In the genomic region with DNA sequence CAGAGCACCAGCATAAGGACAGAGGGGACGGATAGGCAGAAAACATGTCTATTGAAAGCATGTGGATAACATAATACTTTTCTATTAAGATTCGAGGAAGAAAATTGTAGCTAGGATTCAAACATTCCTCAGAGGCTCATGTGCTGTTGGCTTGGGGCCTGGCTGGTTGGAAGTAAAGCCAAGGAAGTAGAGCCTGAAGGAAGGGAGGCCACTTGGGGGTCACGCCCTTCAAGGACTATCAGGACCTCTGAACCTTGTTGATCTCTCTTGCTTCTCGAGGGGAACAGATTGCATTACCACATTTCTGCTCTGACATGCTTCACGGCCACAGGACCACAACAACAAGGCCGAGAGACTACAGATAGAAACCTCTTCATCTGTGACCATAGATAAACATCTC, we compare ENCODE assay signal across 22 mouse cellular contexts. TPM values are rescaled to one million over a fixed set of nuclear protein-coding genes. Genes with fewer than 3 reads are reported as not detected.
DNase-seq lines count a peak whose midpoint lies in the region; ATAC-seq lines count a peak whose summit lies in the region.
"Had no signal": no experiment of that assay in that cellular context is flagged by ENCODE, and none has a peak within 500 bp of the region (broad histone marks: within the 10 kb centered on the region; RNA-seq: fewer than 3 reads in every experiment).

No protein-coding gene starts in this region.

- 59% methylated on average over 6 of the region's 6 CpGs for WGBS in kidney, embryonic 15.5 days

- no peaks in the 10 kb centered on the region for H3K9me3 ChIP-seq in kidney, embryonic 15.5 days (replicated peaks)
- H3K9me3 ChIP-seq: embryonic facial prominence, embryonic 13.5 days; forebrain, embryonic 12.5 days; G1E; heart, embryonic 13.5 days; hindbrain, embryonic 15.5 days had no signal

- H3K36me3 ChIP-seq in kidney, embryonic 15.5 days: no peaks in the 10 kb centered on the region
- H3K36me3 ChIP-seq: embryonic facial prominence, embryonic 13.5 days; forebrain, embryonic 12.5 days; G1E; heart, embryonic 13.5 days; hindbrain, embryonic 15.5 days had no signal

- no peak overlapping the region for H3K4me3 ChIP-seq in kidney, embryonic 15.5 days (replicated peaks)
- H3K4me3 ChIP-seq: embryonic facial prominence, embryonic 13.5 days; forebrain, embryonic 12.5 days; heart, embryonic 13.5 days; hindbrain, embryonic 15.5 days had no signal

- H3K27ac ChIP-seq in kidney, embryonic 15.5 days: no peak overlapping the region
- H3K27ac ChIP-seq: embryonic facial prominence, embryonic 13.5 days; forebrain, embryonic 12.5 days; heart, embryonic 13.5 days; hindbrain, embryonic 15.5 days had no signal

- H3K9ac ChIP-seq in kidney, embryonic 15.5 days: no peak overlapping the region
- H3K9ac ChIP-seq: embryonic facial prominence, embryonic 13.5 days; forebrain, embryonic 12.5 days; forebrain, postnatal 0 days; heart, embryonic 13.5 days; hindbrain, embryonic 15.5 days had no signal

- H3K4me1 ChIP-seq in kidney, embryonic 15.5 days: peaks cover 27% of the 10 kb centered on the region
- H3K4me1 ChIP-seq: forebrain, embryonic 12.5 days; hindbrain, embryonic 15.5 days had no signal

- H3K4me2 ChIP-seq in kidney, embryonic 15.5 days: no peak overlapping the region
- H3K4me2 ChIP-seq: embryonic facial prominence, embryonic 13.5 days; forebrain, embryonic 12.5 days; heart, embryonic 13.5 days; hindbrain, embryonic 15.5 days had no signal

- DNase-seq in gastrocnemius, adult 18-20 months (ENCODE audit: low spot score): peak; percentile 20
- no peak for DNase-seq in gastrocnemius, adult 8-10 months (ENCODE audit: low spot score in 2 of 2)
- DNase-seq in kidney, adult 18-20 months: peak; percentile 39
- DNase-seq in kidney, adult 9 months: peak; percentile 46
- DNase-seq in kidney, postnatal 25 days: peak; percentile 61 to 68
- no peak for DNase-seq in adrenal gland, adult (ENCODE audit: inconsistent age in 2 of 2, low spot score in 1 of 2)
- no peak for DNase-seq in adrenal gland, postnatal 25 days
- DNase-seq: adrenal gland, postnatal 10 days; B cell, adult 2 months; cerebellum, adult 11-12 months; cerebellum, adult 9-10 months; cerebellum, postnatal 25 days; forebrain, postnatal 0 days; gastrocnemius, postnatal 14 days; heart, postnatal 36 days had no signal

- no peaks in the 10 kb centered on the region for H3K27me3 ChIP-seq in kidney, embryonic 15.5 days
- H3K27me3 ChIP-seq: embryonic facial prominence, embryonic 13.5 days; heart, embryonic 13.5 days had no signal

- no peak for ATAC-seq in kidney, embryonic 15.5 days (replicated peaks; ENCODE audit: low FRiP score)
- ATAC-seq: CD4-positive, CD25-positive, alpha-beta regulatory T cell, adult 4 months; forebrain, postnatal 0 days had no signal

RNA-seq across cellular contexts. Expression of a gene that starts 7.7 kb away (rescaled TPM):
- 10 to 100 TPM; 20.9 to 22.8 TPM for total RNA-seq in gastrocnemius, adult 18-20 months (2021)
- 10 to 100 TPM; 19.6 to 25.1 (median 24.0) TPM for total RNA-seq in gastrocnemius, adult 8-10 months (2022)
- polyA plus RNA-seq in kidney, embryonic 15.5 days (2015; fragmentation: Nextera tagmentation; extraction: Ambion mirVana): 13.2 and 13.9 TPM in 2 replicates
- 58.5 and 66.5 TPM in 2 replicates for total RNA-seq in adrenal gland, postnatal 25 days (2021)

RNA-seq across cellular contexts. Expression of a gene that starts 42.0 kb away (rescaled TPM):
- under 1 TPM; 0.27 to 0.66 TPM for total RNA-seq in gastrocnemius, adult 18-20 months (2021)
- under 1 TPM; 0.13 to 0.29 (median 0.20) TPM for total RNA-seq in gastrocnemius, adult 8-10 months (2022)
- polyA plus RNA-seq in kidney, embryonic 15.5 days (2015; fragmentation: Nextera tagmentation; extraction: Ambion mirVana): 0.24 and 0.34 TPM in 2 replicates
- 0.38 and 0.61 TPM in 2 replicates for total RNA-seq in adrenal gland, postnatal 25 days (2021)
- polyA plus RNA-seq: hindbrain, embryonic 15.5 days had no signal

RNA-seq across cellular contexts. Expression of a gene that starts 53.2 kb away (rescaled TPM):
- under 1 TPM; 0.18 to 0.38 TPM for total RNA-seq in gastrocnemius, adult 18-20 months (2021)
- total RNA-seq in gastrocnemius, adult 8-10 months (2022): under 1 TPM in 2 of 4 experiments, not detected in 2; 0.21 to 0.52 TPM
- polyA plus RNA-seq in kidney, embryonic 15.5 days (2015; fragmentation: Nextera tagmentation; extraction: Ambion mirVana): 1.7 and 2.3 TPM in 2 replicates
- 0.95 and 1.3 TPM in 2 replicates for total RNA-seq in adrenal gland, postnatal 25 days (2021)

Comparison
In these comparisons a context has a peak if more than half of its experiments do, and no peak if none do; other contexts are left out.
1. DNase-seq: peak in gastrocnemius, adult 18-20 months (single experiment), kidney, adult 18-20 months (single experiment), kidney, adult 9 months (single experiment) and kidney, postnatal 25 days (2 of 2); none in gastrocnemius, adult 8-10 months (0 of 2), adrenal gland, adult (0 of 2) and adrenal gland, postnatal 25 days (single experiment).